Mouse (Mus musculus) neural tube, embryonic 11.5 days (tissue): ENCODE results near the gene Gm45062. TPM values are rescaled to one million over a fixed set of nuclear protein-coding genes. Genes with fewer than 3 reads are reported as not detected.

Source experiments
- ATAC-seq: fragments of 200-750 bp; cut with Nextera tagmentation; 2 replicates; pipeline ENCODE4 v1.8.0; 2017; ENCODE audit warnings: moderate number of reproducible peaks, mild to moderate bottlenecking, moderate TSS enrichment, moderate library complexity; ENCODE audit not compliant: insufficient read depth, low FRiP score, low TSS enrichment
- DNase-seq: peaks from one replicate; pipeline ENCODE4 v3.0.0-alpha.2; 2015; ENCODE audit warnings: low spot score
- H3K27ac ChIP-seq: fragments of 300-500 bp; sonication (generic); 2 replicates; pipeline ENCODE4 v1.5.1; 2014; ENCODE audit warnings: low read depth, mild to moderate bottlenecking, low read length
- H3K27me3 ChIP-seq: fragments of 300-500 bp; sonication (generic); 2 replicates; pipeline ENCODE4 v1.6.1; 2014; ENCODE audit warnings: mild to moderate bottlenecking, low read length, mixed read lengths; ENCODE audit not compliant: control insufficient read depth, insufficient read depth
- H3K36me3 ChIP-seq: fragments of 300-500 bp; sonication (generic); 2 replicates; pipeline ENCODE4 v1.6.1; 2014; ENCODE audit warnings: mild to moderate bottlenecking, low read length, moderate library complexity, mixed read lengths; ENCODE audit not compliant: control insufficient read depth, insufficient read depth
- H3K4me1 ChIP-seq: fragments of 300-500 bp; sonication (generic); 2 replicates; pipeline ENCODE4 v1.6.1; 2014; ENCODE audit warnings: low read length, mixed read lengths; ENCODE audit not compliant: control insufficient read depth, insufficient read depth
- H3K4me2 ChIP-seq: fragments of 300-500 bp; sonication (generic); 2 replicates; pipeline ENCODE4 v1.6.1; 2014; ENCODE audit warnings: low read depth, mild to moderate bottlenecking, moderate library complexity
- H3K4me3 ChIP-seq: fragments of 300-500 bp; sonication (generic); 2 replicates; pipeline ENCODE4 v1.5.1; 2014; ENCODE audit warnings: low read depth, low read length
- H3K9ac ChIP-seq: fragments of 300-500 bp; sonication (generic); 2 replicates; pipeline ENCODE4 v1.6.1; 2014; ENCODE audit warnings: mild to moderate bottlenecking, low read length
- H3K9me3 ChIP-seq: fragments of 300-500 bp; sonication (generic); 2 replicates; pipeline ENCODE4 v1.6.1; 2016; ENCODE audit warnings: low read length; ENCODE audit not compliant: control insufficient read depth
- WGBS: fragments of 180-500 bp; shearing (Covaris S2); extraction: QIAGEN DNeasy Blood & Tissue Kit; methylation state at CpG from one replicate; pipeline ENCODE4 v1.1.7; 2014; 5-methylcytosine and 5-hydroxymethylcytosine counted together
- polyA plus RNA-seq: library from polyadenylated mRNA; unstranded; fragments of >200 nt; fragmentation: Nextera tagmentation; extraction: Ambion mirVana; gene quantifications from 2 replicates; pipeline ENCODE4 v1.2.1, GENCODE M21; 2014

The Gm45062 gene
- polyA plus RNA-seq, 1 experiment from 2014 or later, result 18.3 TPM

GRCm38 (mm10) chr6:8628715-8629267, 369.5 kb downstream of the Gm45062 start:
- H3K4me2 ChIP-seq, result no peak overlapping the region
- DNase-seq (no peak), ATAC-seq (no peak)
- no peak overlapping the region for H3K9ac ChIP-seq
- 80% methylated on average over 7 of the region's 7 CpGs for WGBS
- no peak overlapping the region for H3K27ac ChIP-seq
- H3K4me1 ChIP-seq, result no peaks in the 10 kb centered on the region
- no peaks in the 10 kb centered on the region for H3K27me3 ChIP-seq
- H3K36me3 ChIP-seq, result no peaks in the 10 kb centered on the region
- no peak overlapping the region for H3K4me3 ChIP-seq
- no peaks in the 10 kb centered on the region for H3K9me3 ChIP-seq

GRCm38 (mm10) chr6:8630531-8630930, 371.3 kb downstream of the Gm45062 start:
- Histone ChIP-seq H3K4me3 (no peak overlapping the region), H3K27ac (no peak overlapping the region), H3K27me3 (no peaks in the 10 kb centered on the region), H3K4me1 (no peaks in the 10 kb centered on the region), H3K4me2 (no peak overlapping the region), H3K36me3 (no peaks in the 10 kb centered on the region), H3K9me3 (no peaks in the 10 kb centered on the region), H3K9ac (no peak overlapping the region)
- WGBS, result 89% methylated on average over 7 of the region's 7 CpGs
- DNase-seq (no peak), ATAC-seq (no peak)

- Histone ChIP-seq H3K36me3 (no peaks in the 10 kb centered on the region), H3K4me3 (no peak overlapping the region), H3K4me1 (no peaks in the 10 kb centered on the region), H3K9me3 (no peaks in the 10 kb centered on the region), H3K4me2 (no peak overlapping the region), H3K27ac (no peak overlapping the region), H3K9ac (no peak overlapping the region), H3K27me3 (no peaks in the 10 kb centered on the region)
- WGBS, result 66% methylated on average over 8 of the region's 8 CpGs
- ATAC-seq (no peak), DNase-seq (no peak)
Measured at GRCm38 (mm10) chr6:8631362-8631761, 372.1 kb downstream of the Gm45062 start.

- no peak for DNase-seq
- Histone ChIP-seq H3K4me3 (no peak overlapping the region), H3K4me2 (no peak overlapping the region), H3K9me3 (no peaks in the 10 kb centered on the region), H3K4me1 (no peaks in the 10 kb centered on the region), H3K27me3 (no peaks in the 10 kb centered on the region), H3K36me3 (no peaks in the 10 kb centered on the region), H3K27ac (no peak overlapping the region), H3K9ac (no peak overlapping the region)
- 74% methylated on average over 5 of the region's 5 CpGs for WGBS
- no peak for ATAC-seq
Measured at GRCm38 (mm10) chr6:8631986-8632632, 372.9 kb downstream of the Gm45062 start.

- Histone ChIP-seq H3K36me3 (no peaks in the 10 kb centered on the region), H3K27me3 (no peaks in the 10 kb centered on the region), H3K4me2 (no peak overlapping the region), H3K9me3 (no peaks in the 10 kb centered on the region), H3K4me1 (no peaks in the 10 kb centered on the region), H3K9ac (no peak overlapping the region), H3K27ac (no peak overlapping the region), H3K4me3 (no peak overlapping the region)
- no peak for DNase-seq
- ATAC-seq, result no peak
- 95% methylated on average over 4 of the region's 4 CpGs for WGBS
Measured at GRCm38 (mm10) chr6:8632701-8633100, 373.5 kb downstream of the Gm45062 start.

GRCm38 (mm10) chr6:8638122-8638521, 378.9 kb downstream of the Gm45062 start:
- no peaks in the 10 kb centered on the region for H3K9me3 ChIP-seq
- no peak overlapping the region for H3K4me2 ChIP-seq
- no peak overlapping the region for H3K4me3 ChIP-seq
- no peaks in the 10 kb centered on the region for H3K27me3 ChIP-seq
- H3K4me1 ChIP-seq, result no peaks in the 10 kb centered on the region
- no peaks in the 10 kb centered on the region for H3K36me3 ChIP-seq
- H3K9ac ChIP-seq, result no peak overlapping the region
- no peak for ATAC-seq
- 88% methylated on average over 4 of the region's 4 CpGs for whole genome bisulfite sequencing
- H3K27ac ChIP-seq, result no peak overlapping the region
- DNase-seq, result no peak

GRCm38 (mm10) chr6:8638899-8639298, 379.6 kb downstream of the Gm45062 start:
- H3K4me1 ChIP-seq, result no peaks in the 10 kb centered on the region
- no peaks in the 10 kb centered on the region for H3K36me3 ChIP-seq
- H3K4me3 ChIP-seq, result no peak overlapping the region
- DNase-seq (no peak), ATAC-seq (no peak)
- 89% methylated on average over 4 of the region's 4 CpGs for WGBS
- no peaks in the 10 kb centered on the region for H3K9me3 ChIP-seq
- no peak overlapping the region for H3K4me2 ChIP-seq
- no peaks in the 10 kb centered on the region for H3K27me3 ChIP-seq
- H3K27ac ChIP-seq, result no peak overlapping the region
- H3K9ac ChIP-seq, result no peak overlapping the region

- H3K4me2 ChIP-seq, result no peak overlapping the region
- WGBS, result 80% methylated on average over 2 of the region's 2 CpGs
- ATAC-seq (no peak), DNase-seq (no peak)
- no peak overlapping the region for H3K9ac ChIP-seq
- no peaks in the 10 kb centered on the region for H3K4me1 ChIP-seq
- no peak overlapping the region for H3K27ac ChIP-seq
- H3K9me3 ChIP-seq, result no peaks in the 10 kb centered on the region
- no peaks in the 10 kb centered on the region for H3K36me3 ChIP-seq
- no peak overlapping the region for H3K4me3 ChIP-seq
- H3K27me3 ChIP-seq, result no peaks in the 10 kb centered on the region
Measured at GRCm38 (mm10) chr6:8639526-8639925, 380.3 kb downstream of the Gm45062 start.

GRCm38 (mm10) chr6:8640863-8641262, 381.6 kb downstream of the Gm45062 start:
- no peak for DNase-seq
- H3K9ac ChIP-seq, result no peak overlapping the region
- H3K9me3 ChIP-seq, result no peaks in the 10 kb centered on the region
- no peaks in the 10 kb centered on the region for H3K36me3 ChIP-seq
- WGBS, result 90% methylated on average over 5 of the region's 5 CpGs
- H3K4me1 ChIP-seq, result 0 out of 2 replicates have a peak, but pooled peaks cover 2% of the 10 kb centered on the region
- no peak overlapping the region for H3K4me2 ChIP-seq
- H3K27me3 ChIP-seq, result no peaks in the 10 kb centered on the region
- ATAC-seq, result no peak
- no peak overlapping the region for H3K4me3 ChIP-seq
- H3K27ac ChIP-seq, result no peak overlapping the region
